Mouse (Mus musculus): Measurements from ENCODE around the gene Dppa5a. TPM values are rescaled to one million over a fixed set of nuclear protein-coding genes. Genes with fewer than 3 reads are reported as not detected.

Dppa5a gene
- total and polyA plus RNA-seq, 3 experiments = not detected

DNA sequence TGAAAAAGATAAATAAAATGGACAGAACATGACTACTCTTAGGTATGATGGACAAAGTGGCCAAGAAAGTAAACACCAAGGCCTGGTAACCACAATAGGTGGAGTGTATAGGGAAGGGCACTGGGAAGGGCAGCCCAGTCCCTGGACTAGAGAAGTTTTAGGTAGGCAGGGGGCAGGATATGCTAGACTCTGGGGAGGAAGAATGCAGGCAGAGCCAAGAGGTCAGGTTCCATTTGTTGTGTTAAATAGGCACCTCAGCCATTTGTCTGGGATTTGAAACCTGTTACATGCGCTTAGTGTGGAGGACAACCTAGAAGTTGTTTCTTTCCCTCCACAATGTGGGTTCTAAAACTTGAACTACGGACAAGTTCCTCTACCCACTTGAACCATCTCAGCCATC, 1.4 kb upstream of the Dppa5a start:
- no peaks in the 10 kb centered on the region for H3K9me3 ChIP-seq (replicated peaks)
- no peak for DNase-seq (ENCODE audit: low spot score)
- H3K36me3 ChIP-seq (replicated peaks) = no peaks in the 10 kb centered on the region
- H3K4me3 ChIP-seq (ENCODE audit: low read depth, low read length) = no peak overlapping the region
- TF ChIP-seq CTCF (IDR thresholded peaks at IDR 0.05; ENCODE audit: low read depth, low read length) (no peak), POLR2AphosphoS5 (IDR thresholded peaks at IDR 0.05; ENCODE audit: insufficient replicate concordance, low read depth, low read length) (no peak), GATA2 (IDR thresholded peaks at IDR 0.05; ENCODE audit: borderline replicate concordance, low read depth, low read length) (no peak), GATA1 (IDR thresholded peaks at IDR 0.05; ENCODE audit: borderline replicate concordance, low read length) (no peak), TAL1 (conservative IDR thresholded peaks at IDR 0.05; ENCODE audit: low read depth, low read length) (no peak)
- no peaks in the 10 kb centered on the region for H3K4me1 ChIP-seq (ENCODE audit: insufficient read depth, low read depth, low read length)
- ATAC-seq (ENCODE audit: extremely low read depth, insufficient number of reproducible peaks, low FRiP score, poor library complexity, severe bottlenecking) = no peak
- peaks cover 3% of the 10 kb centered on the region; the same call in 1 of the 2 replicates for H3K27me3 ChIP-seq (ENCODE audit: insufficient read depth, low read length)

DNA sequence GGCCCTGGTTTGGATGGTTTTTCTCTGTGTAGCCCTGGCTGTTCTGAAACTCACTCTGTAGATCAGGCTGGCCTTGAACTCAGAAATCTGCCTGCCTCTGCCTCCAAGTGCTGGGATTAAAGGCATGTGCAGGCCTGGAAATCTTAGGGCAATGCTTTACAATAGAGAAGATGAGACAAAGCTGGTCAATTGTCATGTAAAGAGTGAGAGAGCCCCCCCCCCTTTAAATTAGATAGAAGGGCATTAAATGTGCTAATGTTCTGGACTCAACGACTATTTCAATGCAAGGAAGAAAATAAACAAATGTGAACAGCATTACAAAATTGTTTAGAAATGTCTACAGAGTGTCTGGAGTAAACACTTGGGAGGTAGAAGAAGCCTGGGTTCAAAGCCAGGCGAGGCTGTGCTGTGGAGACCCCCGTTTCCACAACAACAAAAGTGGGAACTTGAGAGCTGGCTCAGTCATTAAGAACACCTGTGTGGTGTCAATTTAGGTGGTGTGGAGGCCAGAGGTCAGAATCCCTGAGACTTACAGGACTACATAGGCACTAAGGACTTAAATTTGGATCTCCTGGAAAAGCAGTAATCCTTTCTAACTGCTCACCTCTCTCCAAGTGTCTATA, 805 bp upstream of the Dppa5a start:
- Histone ChIP-seq H3K9me3 (replicated peaks) (no peaks in the 10 kb centered on the region), H3K27me3 (ENCODE audit: insufficient read depth, low read length) (peaks cover 3% of the 10 kb centered on the region; the same call in 1 of the 2 replicates), H3K4me1 (ENCODE audit: insufficient read depth, low read depth, low read length) (no peaks in the 10 kb centered on the region), H3K4me3 (ENCODE audit: low read depth, low read length) (no peak overlapping the region), H3K36me3 (replicated peaks) (no peaks in the 10 kb centered on the region)
- ATAC-seq (ENCODE audit: extremely low read depth, insufficient number of reproducible peaks, low FRiP score, poor library complexity, severe bottlenecking) (no peak), DNase-seq (ENCODE audit: low spot score) (no peak)
- TF ChIP-seq GATA1 (IDR thresholded peaks at IDR 0.05; ENCODE audit: borderline replicate concordance, low read length) (no peak), POLR2AphosphoS5 (IDR thresholded peaks at IDR 0.05; ENCODE audit: insufficient replicate concordance, low read depth, low read length) (no peak), GATA2 (IDR thresholded peaks at IDR 0.05; ENCODE audit: borderline replicate concordance, low read depth, low read length) (no peak), TAL1 (conservative IDR thresholded peaks at IDR 0.05; ENCODE audit: low read depth, low read length) (no peak), CTCF (IDR thresholded peaks at IDR 0.05; ENCODE audit: low read depth, low read length) (no peak)

DNA sequence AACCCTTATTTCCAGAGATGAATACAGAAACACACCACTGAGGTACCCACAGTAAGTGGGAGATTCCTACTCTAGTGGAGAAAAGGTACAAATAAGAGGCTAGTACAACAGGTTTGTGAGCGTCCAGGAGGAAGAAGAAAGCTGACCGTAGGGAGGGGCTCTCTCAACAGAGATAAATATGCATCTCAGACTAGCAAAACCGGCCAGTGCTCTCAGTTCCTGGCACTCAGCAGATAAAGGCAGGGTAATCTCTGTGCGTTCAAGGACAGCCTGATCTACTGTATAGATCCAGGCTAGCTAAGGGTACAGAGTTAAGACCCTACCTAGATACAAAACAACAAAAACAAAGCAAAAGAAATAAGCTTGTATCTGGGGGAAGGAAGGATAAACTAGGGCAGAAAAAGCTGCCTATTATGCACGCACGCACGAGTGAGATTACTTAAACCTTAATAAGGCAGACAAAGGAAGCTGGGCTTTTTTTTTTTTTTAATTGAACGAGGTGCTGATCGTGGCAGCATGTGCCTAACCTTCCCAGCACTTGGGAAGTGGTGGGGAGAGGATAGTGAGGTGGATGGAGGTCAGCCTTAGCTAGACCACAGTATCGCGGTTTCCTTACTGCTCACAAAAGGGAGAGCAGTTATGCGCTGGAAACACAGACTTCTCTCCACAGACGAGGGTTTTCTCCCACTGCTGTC, 2.0 kb downstream of the Dppa5a start:
- Histone ChIP-seq H3K4me1 (ENCODE audit: insufficient read depth, low read depth, low read length) (no peaks in the 10 kb centered on the region), H3K4me3 (ENCODE audit: low read depth, low read length) (no peak overlapping the region), H3K36me3 (replicated peaks) (no peaks in the 10 kb centered on the region), H3K9me3 (replicated peaks) (no peaks in the 10 kb centered on the region), H3K27me3 (ENCODE audit: insufficient read depth, low read length) (peaks cover 3% of the 10 kb centered on the region; the same call in 1 of the 2 replicates)
- DNase-seq (ENCODE audit: low spot score) = no peak
- no peak for TF ChIP-seq CTCF (IDR thresholded peaks at IDR 0.05; ENCODE audit: low read depth, low read length)
- no peak for ATAC-seq (ENCODE audit: extremely low read depth, insufficient number of reproducible peaks, low FRiP score, poor library complexity, severe bottlenecking)

DNA sequence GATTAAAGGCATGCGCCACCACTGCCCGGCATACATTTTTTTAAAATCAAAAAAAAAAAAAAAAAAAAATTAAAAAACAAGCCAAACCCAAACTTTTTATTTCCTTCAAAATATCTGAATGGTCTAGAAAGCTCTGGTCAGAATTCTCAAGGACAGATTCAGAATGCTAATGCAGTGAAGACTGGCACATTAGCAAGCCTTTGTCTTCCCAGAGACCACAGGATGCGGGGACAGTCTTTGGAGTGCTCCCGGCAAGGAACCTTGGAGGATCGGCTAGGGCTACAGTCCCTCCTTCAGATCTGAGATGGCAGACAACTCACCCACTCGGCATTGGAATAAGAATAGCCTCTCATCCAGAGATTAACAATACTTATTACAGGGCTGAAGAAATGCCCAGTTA, 3.3 kb downstream of the Dppa5a start:
- Histone ChIP-seq H3K4me3 (ENCODE audit: low read depth, low read length) (no peak overlapping the region), H3K36me3 (replicated peaks) (no peaks in the 10 kb centered on the region), H3K27me3 (ENCODE audit: insufficient read depth, low read length) (peaks cover 3% of the 10 kb centered on the region; the same call in 1 of the 2 replicates), H3K4me1 (ENCODE audit: insufficient read depth, low read depth, low read length) (no peaks in the 10 kb centered on the region), H3K9me3 (replicated peaks) (no peaks in the 10 kb centered on the region)
- ATAC-seq (ENCODE audit: extremely low read depth, insufficient number of reproducible peaks, low FRiP score, poor library complexity, severe bottlenecking) = no peak
- no peak for DNase-seq (ENCODE audit: low spot score)
- no peak for TF ChIP-seq GATA1 (IDR thresholded peaks at IDR 0.05; ENCODE audit: borderline replicate concordance, low read length)
- no peak for TF ChIP-seq POLR2AphosphoS5 (IDR thresholded peaks at IDR 0.05; ENCODE audit: insufficient replicate concordance, low read depth, low read length)
- no peak for TF ChIP-seq TAL1 (conservative IDR thresholded peaks at IDR 0.05; ENCODE audit: low read depth, low read length)
- no peak for TF ChIP-seq CTCF (IDR thresholded peaks at IDR 0.05; ENCODE audit: low read depth, low read length)
- no peak for TF ChIP-seq GATA2 (IDR thresholded peaks at IDR 0.05; ENCODE audit: borderline replicate concordance, low read depth, low read length)

DNA sequence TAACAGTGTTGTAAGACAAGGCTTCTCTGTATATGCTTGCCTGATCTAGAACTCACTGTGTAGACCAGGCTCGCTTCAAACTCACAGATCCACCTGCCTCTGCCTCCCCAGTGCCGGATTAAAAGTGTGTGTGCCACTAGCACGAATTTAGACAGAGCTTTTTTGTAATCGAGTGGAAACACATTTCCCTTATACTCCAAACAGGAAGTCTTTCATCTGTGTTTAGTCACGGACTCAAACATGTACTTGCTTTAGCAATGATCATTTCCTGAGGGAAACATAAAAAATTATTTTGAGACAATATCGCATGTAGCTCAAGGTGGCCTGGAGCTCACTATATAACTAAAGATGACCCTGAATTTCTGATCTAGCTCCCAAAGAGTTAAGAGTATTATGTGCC, 4.6 kb downstream of the Dppa5a start:
- no peak for ATAC-seq (ENCODE audit: extremely low read depth, insufficient number of reproducible peaks, low FRiP score, poor library complexity, severe bottlenecking)
- no peak for DNase-seq (ENCODE audit: low spot score)
- Histone ChIP-seq H3K9me3 (replicated peaks) (no peaks in the 10 kb centered on the region), H3K4me3 (ENCODE audit: low read depth, low read length) (no peak overlapping the region), H3K4me1 (ENCODE audit: insufficient read depth, low read depth, low read length) (no peaks in the 10 kb centered on the region), H3K36me3 (replicated peaks) (no peaks in the 10 kb centered on the region), H3K27me3 (ENCODE audit: insufficient read depth, low read length) (peaks cover 3% of the 10 kb centered on the region; the same call in 1 of the 2 replicates)
- no peak for TF ChIP-seq TAL1 (conservative IDR thresholded peaks at IDR 0.05; ENCODE audit: low read depth, low read length)

DNA sequence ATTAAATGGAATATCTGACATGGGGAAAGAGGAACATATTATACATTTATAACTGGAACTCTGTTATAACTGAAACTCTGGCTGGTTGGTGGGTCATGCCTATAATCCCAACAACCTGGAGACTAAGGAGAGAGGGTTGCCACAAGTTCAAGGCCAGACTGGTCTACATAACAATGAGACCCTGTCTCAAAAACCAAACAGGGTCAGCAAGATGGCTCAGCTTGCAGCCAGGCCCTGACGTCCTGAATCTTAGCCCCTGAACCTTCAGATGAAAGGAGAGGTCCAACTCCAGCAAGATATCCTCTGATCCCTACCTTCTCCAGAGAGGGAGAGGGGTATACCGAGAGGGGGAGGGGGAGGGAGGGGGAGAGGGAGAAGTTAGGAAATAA, 7.5 kb downstream of the Dppa5a start:
- Histone ChIP-seq H3K4me3 (ENCODE audit: low read depth, low read length) (no peak overlapping the region), H3K27me3 (ENCODE audit: insufficient read depth, low read length) (peaks cover 3% of the 10 kb centered on the region; the same call in 1 of the 2 replicates), H3K9me3 (replicated peaks) (no peaks in the 10 kb centered on the region), H3K4me1 (ENCODE audit: insufficient read depth, low read depth, low read length) (no peaks in the 10 kb centered on the region), H3K36me3 (replicated peaks) (no peaks in the 10 kb centered on the region)
- ATAC-seq (ENCODE audit: extremely low read depth, insufficient number of reproducible peaks, low FRiP score, poor library complexity, severe bottlenecking) (no peak), DNase-seq (ENCODE audit: low spot score) (no peak)
- TF ChIP-seq POLR2AphosphoS5 (IDR thresholded peaks at IDR 0.05; ENCODE audit: insufficient replicate concordance, low read depth, low read length) (no peak), GATA1 (IDR thresholded peaks at IDR 0.05; ENCODE audit: borderline replicate concordance, low read length) (no peak), TAL1 (conservative IDR thresholded peaks at IDR 0.05; ENCODE audit: low read depth, low read length) (no peak), GATA2 (IDR thresholded peaks at IDR 0.05; ENCODE audit: borderline replicate concordance, low read depth, low read length) (no peak)
